Mouse (Mus musculus) forebrain, embryonic 10.5 days (tissue): ENCODE results near the gene Zfp281. TPM values are rescaled to one million over a fixed set of nuclear protein-coding genes. Genes with fewer than 3 reads are reported as not detected.

Experiments used
- DNase-seq: peaks from one replicate; pipeline ENCODE4 v3.0.0-alpha.2; 2017; ENCODE audit warnings: low spot score; ENCODE audit errors: extremely low spot score
- H3K27ac ChIP-seq: fragments of 300-500 bp; sonication (generic); 2 replicates; pipeline ENCODE4 v1.5.1; 2016; ENCODE audit warnings: mild to moderate bottlenecking
- H3K27me3 ChIP-seq: fragments of 300-500 bp; sonication (generic); 2 replicates; pipeline ENCODE4 v1.6.1; 2016; ENCODE audit warnings: mild to moderate bottlenecking; ENCODE audit not compliant: poor library complexity, severe bottlenecking
- H3K36me3 ChIP-seq: fragments of 300-500 bp; sonication (generic); replicated peaks from 2 replicates; pipeline ENCODE4 v1.6.1; 2016; ENCODE audit warnings: mild to moderate bottlenecking, moderate library complexity
- H3K4me1 ChIP-seq: fragments of 300-500 bp; sonication (generic); 2 replicates; pipeline ENCODE4 v1.6.1; 2016
- H3K4me3 ChIP-seq: fragments of 300-500 bp; sonication (generic); 2 replicates; pipeline ENCODE4 v1.5.1; 2016; ENCODE audit warnings: mild to moderate bottlenecking, moderate library complexity
- H3K9me3 ChIP-seq: fragments of 300-500 bp; sonication (generic); 2 replicates; pipeline ENCODE4 v1.6.1; 2016; ENCODE audit warnings: mild to moderate bottlenecking, moderate library complexity
- WGBS: fragments of 180-500 bp; shearing (Covaris S2); methylation state at CpG from one replicate; pipeline ENCODE4 v1.1.7; 2016; 5-methylcytosine and 5-hydroxymethylcytosine counted together
- polyA plus RNA-seq: library from polyadenylated mRNA; unstranded; fragments of >200 nt; fragmentation: Nextera tagmentation; extraction: Ambion mirVana; gene quantifications from 2 replicates; pipeline ENCODE4 v1.2.1, GENCODE M21; 2016

The Zfp281 gene
- polyA plus RNA-seq, 1 experiment from 2014 or later = 24.7 TPM

DNA sequence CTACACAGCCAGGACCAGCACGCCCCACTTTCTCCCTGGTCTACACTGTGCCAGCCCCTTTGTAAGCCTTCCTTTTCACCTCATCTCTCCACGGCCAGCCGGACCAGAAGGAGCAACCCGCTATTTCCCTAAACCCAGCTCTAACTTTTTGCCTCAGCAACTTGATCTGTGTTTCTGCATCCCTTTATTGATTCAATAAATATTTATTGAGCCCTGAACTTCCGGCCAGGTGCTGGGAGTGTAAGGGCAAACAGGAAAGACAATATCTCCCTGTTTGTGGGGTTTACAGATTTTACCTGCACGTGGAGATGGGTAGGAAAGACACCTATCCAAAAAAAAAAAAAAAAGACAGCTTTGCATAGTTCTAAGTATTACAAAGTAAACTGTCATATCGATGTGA, 45.2 kb downstream of the Zfp281 start:
- H3K4me1 ChIP-seq = peaks cover 43% of the 10 kb centered on the region
- DNase-seq = no peak
- no peaks in the 10 kb centered on the region for H3K36me3 ChIP-seq
- peaks cover 22% of the 10 kb centered on the region for H3K27me3 ChIP-seq
- H3K27ac ChIP-seq = no peak overlapping the region
- H3K9me3 ChIP-seq = no peaks in the 10 kb centered on the region
- no peak overlapping the region for H3K4me3 ChIP-seq
- WGBS = 77% methylated on average over 7 of the region's 7 CpGs

DNA sequence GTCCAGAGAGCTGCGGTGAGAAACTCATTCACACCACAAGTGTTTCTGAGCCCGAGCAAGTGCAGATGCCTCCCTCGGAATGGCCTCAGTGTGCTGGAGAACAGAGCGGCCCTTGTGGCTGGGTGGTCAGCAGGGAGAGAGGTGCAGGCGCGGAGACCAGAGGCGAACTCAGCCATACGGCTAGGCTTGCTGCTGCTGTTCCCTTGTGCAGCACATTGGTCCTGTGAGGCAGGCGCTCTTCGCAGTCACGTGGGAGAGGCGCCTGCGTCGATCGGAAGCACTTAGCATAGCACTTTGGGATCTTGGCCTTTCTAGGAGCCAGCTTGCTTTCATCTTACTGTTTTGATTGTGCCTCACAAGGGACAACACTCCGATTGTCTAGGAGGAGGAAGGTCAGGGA, 45.7 kb downstream of the Zfp281 start:
- no peak for DNase-seq
- no peaks in the 10 kb centered on the region for H3K36me3 ChIP-seq
- no peaks in the 10 kb centered on the region for H3K9me3 ChIP-seq
- H3K4me3 ChIP-seq = no peak overlapping the region
- peaks cover 44% of the 10 kb centered on the region for H3K4me1 ChIP-seq
- WGBS = 48% methylated on average over 16 of the region's 16 CpGs
- peaks cover 22% of the 10 kb centered on the region for H3K27me3 ChIP-seq
- 0 out of 2 replicates have a peak overlapping the region, but pooled peaks have one; percentile 51 for H3K27ac ChIP-seq

DNA sequence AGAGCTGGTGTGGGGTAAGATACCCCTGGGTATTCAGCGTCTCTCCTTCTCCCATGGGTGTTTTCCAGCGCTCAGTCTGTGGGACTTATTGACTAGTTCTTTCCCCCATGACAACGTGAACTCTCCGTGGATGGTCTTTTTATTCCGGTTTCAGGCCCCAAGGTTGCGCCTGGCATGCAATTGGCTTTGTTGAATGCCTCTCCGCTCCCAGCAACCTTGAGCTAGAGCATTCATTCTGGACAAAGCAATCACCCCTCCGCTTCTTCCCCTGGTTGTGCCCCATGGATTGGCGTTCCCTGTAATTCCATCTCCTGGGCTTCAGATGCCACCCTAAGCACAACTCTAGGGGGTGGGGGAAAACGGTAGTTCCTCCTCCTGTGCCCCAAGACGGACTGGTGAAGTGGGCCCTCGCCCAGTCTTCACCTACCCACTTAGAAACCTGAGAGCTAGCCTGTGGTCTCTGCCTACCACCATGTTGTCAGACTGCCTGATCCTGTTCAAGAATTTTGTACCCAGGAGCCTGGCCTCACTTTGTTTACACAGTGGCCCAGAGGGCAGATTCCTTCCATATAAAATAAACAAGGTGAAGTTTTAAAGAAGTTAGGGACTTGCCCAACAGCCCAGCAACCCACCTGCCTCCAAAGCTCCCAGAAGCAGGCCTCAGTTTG, 47.2 kb downstream of the Zfp281 start:
- no peaks in the 10 kb centered on the region for H3K9me3 ChIP-seq
- H3K27ac ChIP-seq = no peak overlapping the region
- no peak overlapping the region for H3K4me3 ChIP-seq
- peaks cover 31% of the 10 kb centered on the region for H3K27me3 ChIP-seq
- 90% methylated on average over 12 of the region's 12 CpGs for WGBS
- no peak for DNase-seq
- H3K4me1 ChIP-seq = peaks cover 44% of the 10 kb centered on the region
- no peaks in the 10 kb centered on the region for H3K36me3 ChIP-seq

DNA sequence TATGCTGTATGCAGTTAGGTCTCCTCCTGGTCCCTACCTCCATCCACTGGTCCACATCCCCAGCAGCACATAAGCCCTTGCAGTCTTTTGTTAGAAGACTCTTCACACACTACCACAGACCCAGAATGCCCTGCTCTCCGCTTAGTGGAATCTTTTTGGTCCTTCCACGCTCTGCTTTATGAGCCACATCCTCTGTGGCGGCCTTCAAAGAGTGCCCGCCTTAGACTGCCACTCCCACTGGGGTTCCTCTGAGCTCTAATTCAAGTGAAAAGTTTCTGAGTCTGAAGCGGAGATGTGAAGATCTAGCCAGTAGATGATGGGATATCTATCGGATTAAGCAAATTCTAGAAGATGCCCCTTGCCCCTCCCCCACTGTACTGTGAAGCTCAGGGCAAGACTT, 47.9 kb downstream of the Zfp281 start:
- H3K4me1 ChIP-seq = peaks cover 44% of the 10 kb centered on the region
- 87% methylated on average over 6 of the region's 6 CpGs for WGBS

DNA sequence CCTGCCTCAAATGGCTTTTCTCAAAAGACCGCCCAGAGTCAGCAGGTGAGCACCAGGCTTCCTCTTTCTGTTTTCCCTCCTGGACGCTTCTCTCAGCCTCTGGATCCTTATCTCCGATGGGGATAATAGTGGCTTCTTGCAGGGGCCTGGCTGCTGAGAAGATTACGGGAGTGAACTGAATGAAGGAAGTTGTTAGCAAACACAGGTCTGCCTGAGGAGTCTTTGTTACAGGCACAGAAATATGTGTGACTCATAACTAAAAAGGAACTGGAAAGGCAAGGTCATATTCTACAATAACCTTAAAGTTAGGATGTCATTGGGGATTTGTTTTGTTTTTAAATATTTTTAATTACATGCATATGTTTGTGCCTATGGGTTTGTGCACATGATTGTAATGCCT, 48.6 kb downstream of the Zfp281 start:
- Histone ChIP-seq H3K9me3 (no peaks in the 10 kb centered on the region), H3K36me3 (no peaks in the 10 kb centered on the region), H3K4me1 (peaks cover 44% of the 10 kb centered on the region), H3K4me3 (no peak overlapping the region), H3K27ac (no peak overlapping the region), H3K27me3 (peaks cover 31% of the 10 kb centered on the region)
- WGBS = 33% methylated on average over 4 of the region's 4 CpGs
- no peak for DNase-seq

More for the DNA sequence above, 47.9 kb downstream of the Zfp281 start:
- Histone ChIP-seq H3K27me3 (peaks cover 31% of the 10 kb centered on the region), H3K36me3 (no peaks in the 10 kb centered on the region), H3K4me3 (no peak overlapping the region), H3K27ac (no peak overlapping the region), H3K9me3 (no peaks in the 10 kb centered on the region)
- DNase-seq = no peak

DNA sequence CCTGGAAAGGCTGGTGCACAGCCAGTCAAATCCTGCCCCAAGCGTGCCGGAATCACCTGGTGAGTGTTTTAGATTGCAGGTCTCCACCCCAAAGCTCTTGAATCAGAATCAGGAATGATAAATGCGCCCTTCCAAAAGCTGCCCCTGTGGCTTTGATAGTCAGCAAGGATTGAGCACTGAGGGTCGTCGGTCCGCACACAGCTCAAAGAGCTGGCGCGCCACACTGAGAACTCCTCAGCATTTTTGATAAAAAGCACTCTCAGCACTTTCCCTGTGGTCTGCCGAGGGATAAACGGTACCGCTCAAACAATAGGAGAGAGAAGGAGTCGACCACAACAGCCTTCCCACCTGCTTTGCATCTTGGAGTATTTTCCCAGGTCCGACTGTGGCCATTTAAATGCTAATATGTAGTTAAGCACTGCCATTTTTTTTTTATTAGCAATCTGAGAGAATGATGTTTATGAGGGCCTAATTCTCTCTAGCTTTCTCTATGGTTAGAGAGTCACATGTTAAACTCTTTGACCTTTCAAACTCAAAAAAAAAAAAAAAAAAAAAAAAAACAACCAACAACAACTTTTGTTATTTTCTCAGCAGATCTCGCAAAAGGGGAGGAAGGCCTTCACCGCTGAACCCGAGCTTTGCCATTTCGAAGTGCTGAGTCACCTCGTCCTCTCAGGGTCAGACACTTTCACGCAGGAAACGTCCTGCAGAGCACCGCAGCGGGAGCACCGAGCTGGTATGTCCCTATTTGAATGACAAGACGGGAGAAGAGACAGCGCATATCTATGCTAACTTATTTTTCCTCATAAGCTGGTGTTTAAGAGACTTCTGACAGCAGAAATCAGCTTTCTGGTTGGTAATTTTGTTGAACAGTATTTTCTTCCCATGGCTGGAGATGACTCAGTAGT, 50.1 kb downstream of the Zfp281 start:
- Histone ChIP-seq H3K27ac (no peak overlapping the region), H3K4me1 (peaks cover 44% of the 10 kb centered on the region), H3K27me3 (peaks cover 31% of the 10 kb centered on the region), H3K36me3 (no peaks in the 10 kb centered on the region), H3K9me3 (no peaks in the 10 kb centered on the region), H3K4me3 (no peak overlapping the region)
- no peak for DNase-seq
- WGBS = 12% methylated on average over 25 of the region's 25 CpGs

DNA sequence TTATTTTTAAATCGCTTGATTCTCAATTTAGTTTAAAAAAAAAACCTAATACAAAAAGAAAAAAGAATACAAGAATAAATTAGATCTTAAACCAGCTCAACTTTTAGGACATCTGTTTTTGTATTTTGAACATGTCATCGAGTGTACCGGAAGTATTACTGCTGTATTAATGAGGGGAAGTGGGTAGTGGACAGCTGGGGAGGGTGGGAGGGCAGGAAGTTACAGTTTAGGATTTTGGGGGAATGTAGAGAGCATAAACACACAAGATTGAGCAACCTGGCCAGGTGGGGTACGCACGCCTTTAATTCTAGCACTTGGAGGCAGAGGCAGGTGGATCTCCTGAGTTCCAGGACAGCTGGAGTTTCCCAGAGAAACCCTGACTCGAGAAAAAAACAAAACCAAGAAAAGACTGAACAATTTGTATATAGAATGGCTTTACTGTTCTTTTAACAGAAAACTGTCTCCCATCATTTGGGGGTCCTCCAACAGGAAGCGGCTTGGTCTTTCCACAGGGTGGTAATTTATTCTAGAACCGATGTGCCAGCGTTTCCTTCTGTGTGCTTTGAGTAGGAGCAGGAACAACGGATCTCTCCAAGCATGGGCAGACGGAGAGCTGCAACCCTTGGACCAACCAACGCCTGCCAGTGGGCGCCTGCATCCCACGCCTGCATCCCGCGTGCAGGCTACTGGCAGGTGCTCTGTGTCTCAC, 51.2 kb downstream of the Zfp281 start:
- Histone ChIP-seq H3K27ac (no peak overlapping the region), H3K4me1 (peaks cover 36% of the 10 kb centered on the region), H3K27me3 (peaks cover 24% of the 10 kb centered on the region), H3K36me3 (no peaks in the 10 kb centered on the region), H3K4me3 (no peak overlapping the region), H3K9me3 (no peaks in the 10 kb centered on the region)
- no peak for DNase-seq
- WGBS = 90% methylated on average over 16 of the region's 16 CpGs

DNA sequence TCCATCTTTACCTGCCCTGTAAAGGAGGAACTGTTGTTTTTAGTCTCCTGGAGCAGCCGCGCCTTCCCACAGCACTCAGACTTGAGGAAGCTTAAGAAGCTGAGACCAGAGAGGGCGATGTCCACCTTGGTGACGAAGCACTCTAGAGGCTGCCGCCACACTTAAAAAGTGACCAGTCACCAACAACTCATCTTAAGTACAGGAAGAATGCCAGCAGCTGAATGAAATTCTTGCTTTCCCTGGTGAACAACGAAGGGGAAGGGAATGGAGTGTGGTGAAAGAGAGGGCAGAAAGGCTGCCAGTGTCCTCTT, 51.7 kb downstream of the Zfp281 start:
- Histone ChIP-seq H3K4me3 (no peak overlapping the region), H3K9me3 (no peaks in the 10 kb centered on the region), H3K36me3 (no peaks in the 10 kb centered on the region), H3K27ac (no peak overlapping the region), H3K27me3 (peaks cover 22% of the 10 kb centered on the region), H3K4me1 (peaks cover 35% of the 10 kb centered on the region)
- 82% methylated on average over 6 of the region's 6 CpGs for WGBS
- DNase-seq = no peak

DNA sequence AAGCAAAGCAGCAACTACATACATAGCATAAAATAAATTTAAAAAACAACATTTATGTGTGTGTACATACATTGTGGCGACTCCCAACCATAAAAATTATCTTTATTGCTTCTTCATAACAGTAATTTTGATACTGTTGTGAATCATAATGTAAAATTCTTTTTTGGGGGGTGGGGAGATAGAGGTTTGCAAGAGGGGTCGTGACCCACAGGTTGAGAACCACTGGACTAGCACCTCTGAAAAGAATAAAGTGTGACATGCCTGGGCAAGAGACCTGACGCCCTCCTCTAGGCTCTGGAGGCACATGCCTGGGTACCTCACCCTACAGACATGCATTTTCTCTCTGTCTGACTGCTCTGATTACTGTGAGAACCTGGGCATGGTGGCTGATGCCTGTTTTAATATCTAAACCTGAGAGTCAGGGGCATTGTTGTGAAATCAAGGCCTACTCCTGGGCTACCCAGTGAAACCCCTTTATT, 53.2 kb downstream of the Zfp281 start:
- Histone ChIP-seq H3K36me3 (no peaks in the 10 kb centered on the region), H3K27me3 (peaks cover 17% of the 10 kb centered on the region), H3K27ac (no peak overlapping the region), H3K9me3 (no peaks in the 10 kb centered on the region), H3K4me1 (peaks cover 26% of the 10 kb centered on the region), H3K4me3 (no peak overlapping the region)
- DNase-seq = no peak
- 86% methylated on average over 3 of the region's 3 CpGs for WGBS

DNA sequence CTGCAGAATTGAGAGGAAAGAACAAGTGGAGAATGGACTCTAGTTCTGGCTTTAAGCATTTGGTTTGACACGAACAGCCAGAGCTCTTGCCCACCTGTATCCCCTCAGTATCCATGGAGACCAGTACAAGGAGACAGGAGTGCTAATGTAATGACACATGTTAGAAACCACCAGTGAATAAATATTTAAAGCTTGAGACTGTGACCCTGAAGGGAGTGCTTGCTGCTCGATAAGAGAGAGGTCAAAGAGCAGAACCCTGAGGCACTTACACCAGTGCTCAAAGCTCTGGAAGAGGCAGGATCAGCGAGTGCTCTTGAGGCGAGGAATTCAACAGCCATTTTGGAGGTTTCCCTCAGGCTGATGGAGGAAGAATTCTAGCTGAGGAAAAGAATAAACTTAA, 54.1 kb downstream of the Zfp281 start:
- H3K9me3 ChIP-seq = no peaks in the 10 kb centered on the region
- H3K27ac ChIP-seq = no peak overlapping the region
- 66% methylated on average over 4 of the region's 4 CpGs for WGBS
- peaks cover 17% of the 10 kb centered on the region for H3K27me3 ChIP-seq
- H3K4me1 ChIP-seq = peaks cover 24% of the 10 kb centered on the region
- no peaks in the 10 kb centered on the region for H3K36me3 ChIP-seq
- DNase-seq = no peak
- no peak overlapping the region for H3K4me3 ChIP-seq
